Mouse (Mus musculus) left cerebral cortex, adult 18-20 months (tissue): ENCODE results near the gene Rmi1. TPM values are rescaled to one million over a fixed set of nuclear protein-coding genes. Genes with fewer than 3 reads are reported as not detected.
"Not testable (repeated sequence)": the region's sequence is repeated elsewhere in the genome, so short reads cannot be mapped to it uniquely, and the experiment has no call there.

Experiments
- DNase-seq, 2 experiments: peaks; one replicate each; pipeline ENCODE4 v3.0.0; 2021 to 2022; ENCODE audit warnings: low spot score in 2 of 2, mixed read lengths in 1 of 2
- total RNA-seq, 2 experiments: library from RNA; stranded (reverse); gene quantifications; 2 replicates each; pipeline ENCODE4 v1.2.3; 2021

Gene Rmi1
- total RNA-seq, 2 experiments from 2014 or later = 12.8 to 15.5 TPM

DNA sequence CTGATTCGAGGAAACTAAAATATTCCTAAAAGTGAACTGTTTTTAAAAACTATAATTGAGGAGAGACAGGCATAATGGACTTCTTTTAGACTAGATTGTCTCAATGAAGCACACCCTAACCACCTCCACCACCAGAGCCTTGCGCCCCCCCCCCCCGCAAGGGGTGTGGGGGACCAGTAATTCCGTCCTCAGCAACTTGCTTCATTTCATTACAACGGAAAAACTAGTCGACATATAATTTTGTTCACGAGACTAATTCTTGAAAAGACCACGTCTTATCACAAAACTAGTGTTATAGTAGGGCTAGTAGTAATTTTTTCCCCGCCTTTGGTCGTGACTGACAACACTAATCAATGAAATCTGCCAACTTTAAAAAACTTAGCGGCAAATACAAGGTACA lies 1.5 kb upstream of the Rmi1 start:
- DNase-seq = no peak

DNA sequence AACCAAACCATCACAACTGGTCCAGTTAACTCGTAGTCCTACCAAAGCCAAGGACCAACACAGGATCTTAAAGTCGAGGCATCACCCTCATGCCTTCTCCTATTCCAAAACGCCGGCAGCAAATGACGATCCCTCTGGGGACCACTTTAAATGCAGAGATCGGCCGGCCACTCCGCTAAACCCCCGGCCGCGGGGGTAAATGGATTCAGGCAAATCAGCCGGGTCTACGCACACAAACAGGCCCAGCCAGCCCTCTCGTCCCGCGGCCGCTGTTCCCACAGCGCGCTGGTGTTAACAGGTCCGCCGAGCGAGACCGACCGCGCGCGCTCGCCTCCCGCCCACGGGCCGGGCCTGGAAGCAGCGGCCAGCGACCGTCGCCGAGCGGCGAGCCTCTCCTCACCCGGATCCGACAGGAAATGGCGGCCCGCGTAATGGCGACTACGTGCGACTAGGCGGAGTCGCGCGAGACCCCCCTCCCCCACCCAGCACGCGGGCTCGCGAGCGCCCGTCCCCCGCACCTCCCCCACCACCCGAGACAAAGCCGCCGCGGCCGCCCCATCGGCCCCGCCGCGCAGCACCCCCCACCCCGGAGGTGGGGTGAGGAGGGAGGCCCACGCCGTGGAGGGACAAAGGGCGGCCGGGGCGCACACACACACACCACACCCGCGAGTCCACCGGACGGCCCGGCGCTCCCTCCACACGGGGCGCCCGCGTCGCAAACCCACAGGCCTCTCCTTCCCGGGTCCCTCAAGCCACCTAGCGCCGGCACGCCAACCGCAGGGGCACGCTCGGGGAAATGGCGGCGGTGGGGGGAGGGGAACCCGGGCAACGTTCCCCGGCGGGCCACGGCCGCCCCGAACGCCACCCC lies 679 bp upstream of the Rmi1 start:
- peak; percentile 75 to 81 for DNase-seq

DNA sequence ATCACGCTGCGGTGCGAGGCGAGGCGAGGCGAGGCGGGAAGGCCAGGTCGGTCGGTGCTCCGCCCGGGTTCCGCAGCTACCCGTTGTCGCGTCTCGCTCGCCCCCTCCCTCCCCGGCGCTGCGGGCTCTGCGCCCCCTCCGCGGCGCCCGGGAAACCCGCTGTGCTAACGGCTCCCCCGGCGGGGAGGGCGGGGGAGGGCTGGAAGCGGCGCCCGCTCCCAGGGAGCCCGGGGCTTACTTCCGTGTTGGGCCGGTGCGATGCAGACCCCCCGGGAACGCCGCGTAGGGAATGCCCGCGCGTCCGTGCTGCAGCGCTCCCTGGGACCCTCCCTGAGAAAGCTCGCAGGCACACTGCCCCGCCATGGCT lies 679 bp downstream of the Rmi1 start:
- no peak for DNase-seq

DNA sequence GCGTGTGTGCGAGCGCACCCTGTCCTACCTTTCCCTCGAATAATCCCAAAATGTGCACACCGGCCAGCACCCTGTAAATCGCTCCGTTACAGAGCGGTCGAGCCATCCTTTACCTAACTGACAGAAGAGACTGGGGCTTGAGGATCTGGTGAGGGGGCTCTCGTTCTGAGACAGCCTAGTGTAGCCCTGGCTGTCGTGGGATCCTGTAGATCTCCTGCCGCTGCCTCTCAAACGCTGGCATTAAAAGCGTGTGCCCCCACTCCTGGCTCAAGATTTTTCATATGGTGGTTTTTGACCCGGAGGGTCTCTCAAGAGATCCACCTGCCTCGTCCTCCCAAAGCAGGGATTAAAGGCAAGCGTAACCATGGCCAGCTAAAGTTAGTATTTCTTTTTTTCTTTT lies 1.2 kb downstream of the Rmi1 start, which contains the start of gene Hnrnpk:
Gene Hnrnpk, minus strand, starts transcription at position 101 of the 400 bp plus-strand sequence.
- not testable (repeated sequence) for DNase-seq

DNA sequence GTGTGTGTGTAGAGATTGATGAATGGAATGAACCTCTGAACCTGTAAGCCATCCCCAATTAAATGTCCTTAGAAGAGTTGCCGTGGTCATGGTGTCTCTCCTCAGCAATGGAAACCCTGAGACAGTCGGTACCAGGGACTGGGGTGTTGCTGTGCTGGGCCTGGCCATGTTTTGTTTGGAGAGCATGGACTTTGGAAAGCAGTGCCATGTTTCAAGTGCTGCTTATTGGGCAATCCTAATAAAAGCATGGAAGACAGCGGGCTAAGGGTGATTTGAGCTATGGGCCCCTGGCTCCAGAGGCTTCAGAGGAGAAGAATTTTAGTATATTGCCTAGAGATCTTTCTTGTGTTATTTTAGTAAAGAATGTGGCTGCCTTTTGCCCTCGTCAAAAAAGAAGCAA lies 9.0 kb downstream of the Rmi1 start:
- DNase-seq = no peak

DNA sequence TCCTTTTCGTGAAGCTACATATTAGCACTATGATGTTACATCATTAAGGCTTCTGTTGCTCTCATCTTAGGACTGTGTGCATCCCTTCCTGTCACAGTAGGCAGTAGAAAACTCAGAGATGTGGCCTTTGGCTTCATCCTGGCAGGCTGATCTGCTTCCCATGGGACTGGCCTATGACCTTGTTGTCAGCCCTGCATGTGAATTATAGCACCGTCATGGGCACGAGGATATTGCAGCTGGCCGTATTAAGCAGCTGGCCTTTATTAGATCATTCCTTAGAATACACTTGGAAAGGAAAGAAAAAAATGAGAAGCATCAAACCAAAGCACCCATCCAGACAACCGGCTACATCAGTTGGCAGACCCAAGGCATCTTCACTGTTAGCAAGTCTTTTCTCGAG lies 13.3 kb downstream of the Rmi1 start:
- DNase-seq = no peak

DNA sequence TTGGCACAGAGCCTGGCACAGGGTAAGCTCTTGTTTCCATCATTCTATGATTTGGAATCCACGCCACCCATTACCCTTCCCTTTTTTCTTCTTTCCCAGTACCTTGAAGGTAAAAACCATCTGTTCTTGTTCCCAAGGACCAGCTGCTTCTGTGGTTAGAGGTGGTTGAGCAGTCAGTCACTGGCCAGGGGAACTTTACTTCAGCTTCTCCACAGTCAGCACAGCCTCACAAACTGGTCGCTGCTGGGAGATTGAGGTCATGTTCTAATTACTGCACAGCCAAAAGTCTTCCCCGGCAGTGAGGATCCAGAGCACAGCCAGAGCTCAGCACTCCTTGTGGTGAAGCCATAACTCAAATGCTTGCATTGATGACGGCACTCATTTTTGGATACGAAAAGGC lies 13.8 kb downstream of the Rmi1 start:
- DNase-seq = no peak

DNA sequence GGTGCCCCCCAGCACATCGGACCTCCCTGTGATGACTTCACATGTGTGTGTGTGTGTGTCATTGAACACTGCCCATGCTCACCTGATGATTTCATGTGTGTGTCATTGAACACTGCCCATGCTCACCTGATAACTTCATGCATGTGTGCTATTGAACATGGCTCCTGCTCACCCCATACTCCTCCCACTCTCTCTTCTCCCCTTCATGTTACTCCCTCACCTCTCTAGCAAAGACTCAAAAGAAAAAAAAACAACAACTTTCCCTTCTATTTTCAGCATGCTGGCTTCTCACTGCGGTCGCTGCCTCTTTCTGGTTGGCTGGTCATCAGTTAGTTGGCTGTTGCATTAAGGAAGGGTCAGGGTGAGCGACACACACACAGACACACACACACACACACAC lies 16.6 kb downstream of the Rmi1 start:
- no peak for DNase-seq

DNA sequence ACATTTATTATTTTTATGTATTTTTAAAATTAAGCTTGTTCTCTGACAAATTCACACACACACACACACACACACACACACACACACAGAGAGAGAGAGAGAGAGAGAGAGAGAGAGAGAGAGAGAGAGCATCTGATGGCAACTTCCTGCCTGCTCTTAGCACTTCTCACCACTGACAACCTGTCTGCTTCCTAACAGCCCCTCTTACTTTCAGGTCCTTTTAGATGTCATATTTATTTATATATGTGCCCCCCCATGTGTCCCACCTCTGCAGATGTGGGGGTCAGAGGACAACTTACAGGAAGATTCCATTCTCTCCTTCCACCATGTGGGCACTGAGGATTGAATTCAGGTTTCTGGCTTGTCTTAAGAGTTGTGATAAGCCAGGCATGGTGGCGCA lies 17.2 kb downstream of the Rmi1 start:
- no peak for DNase-seq

DNA sequence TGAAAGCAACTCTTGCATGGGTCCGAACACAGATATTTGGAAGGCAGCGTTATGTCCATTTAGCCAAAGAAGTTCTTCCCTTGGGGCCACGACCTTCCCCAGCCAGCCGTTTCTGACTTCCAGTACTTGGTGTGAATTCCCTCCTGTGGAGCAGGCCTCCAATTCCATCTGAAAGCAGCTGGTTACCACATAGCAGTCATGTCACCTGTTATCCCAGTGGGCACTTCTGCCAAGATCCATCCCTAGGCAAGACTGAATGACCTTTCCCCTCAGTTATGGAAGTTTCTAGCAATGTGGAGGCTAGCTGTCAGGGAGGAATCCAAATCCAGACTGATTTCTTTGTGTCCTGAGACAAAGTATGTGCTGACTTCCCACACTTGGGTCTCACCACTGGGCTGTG lies 19.0 kb downstream of the Rmi1 start:
- DNase-seq = no peak

DNA sequence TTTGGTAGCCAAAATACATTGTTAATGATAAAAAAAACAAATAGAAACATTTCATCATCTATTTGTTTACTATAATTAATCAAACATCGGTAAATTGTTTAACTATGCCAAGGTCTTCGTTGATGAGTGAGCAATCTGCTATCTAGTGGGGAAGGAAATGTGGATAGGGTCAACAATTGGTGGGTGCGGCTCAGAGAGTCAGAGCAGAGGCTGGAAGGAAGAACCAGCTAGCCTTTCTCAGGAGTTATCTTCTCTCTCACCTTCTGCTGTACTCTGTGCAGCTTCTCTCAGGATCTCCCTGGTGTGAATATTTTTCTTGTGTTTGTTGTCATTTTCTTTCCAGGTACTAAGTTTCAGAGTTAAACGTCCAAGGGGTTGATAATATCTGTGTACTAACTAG lies 20.2 kb downstream of the Rmi1 start:
- DNase-seq = no peak

DNA sequence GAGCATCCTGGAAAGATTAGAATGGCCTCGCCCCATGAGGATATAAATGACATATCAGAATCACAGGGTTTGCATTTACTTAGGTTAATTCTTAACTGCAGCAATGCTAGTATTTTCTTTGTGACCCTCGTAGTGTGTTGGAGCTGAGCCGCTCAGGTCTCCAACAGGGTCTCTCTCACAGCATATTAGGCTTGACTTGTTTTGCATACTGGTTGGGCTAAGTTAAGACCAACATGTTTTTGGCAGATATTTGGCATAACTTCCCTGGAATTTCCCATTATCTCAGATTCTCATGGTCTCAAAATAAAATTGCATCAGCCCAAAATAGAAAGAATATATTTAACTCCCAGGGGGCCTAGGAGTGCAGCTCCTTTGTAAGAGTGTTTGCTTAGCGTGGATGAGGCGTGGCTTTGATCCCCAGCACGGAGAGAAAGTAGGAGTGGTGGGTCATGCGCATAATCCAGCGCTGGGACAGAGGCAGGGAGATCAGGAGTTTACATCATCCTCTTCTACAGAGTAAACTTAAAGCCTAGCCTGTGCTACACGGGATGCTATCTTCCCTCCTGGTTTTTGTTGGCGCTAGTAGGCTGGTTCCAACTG lies 21.1 kb downstream of the Rmi1 start:
- DNase-seq = no peak

DNA sequence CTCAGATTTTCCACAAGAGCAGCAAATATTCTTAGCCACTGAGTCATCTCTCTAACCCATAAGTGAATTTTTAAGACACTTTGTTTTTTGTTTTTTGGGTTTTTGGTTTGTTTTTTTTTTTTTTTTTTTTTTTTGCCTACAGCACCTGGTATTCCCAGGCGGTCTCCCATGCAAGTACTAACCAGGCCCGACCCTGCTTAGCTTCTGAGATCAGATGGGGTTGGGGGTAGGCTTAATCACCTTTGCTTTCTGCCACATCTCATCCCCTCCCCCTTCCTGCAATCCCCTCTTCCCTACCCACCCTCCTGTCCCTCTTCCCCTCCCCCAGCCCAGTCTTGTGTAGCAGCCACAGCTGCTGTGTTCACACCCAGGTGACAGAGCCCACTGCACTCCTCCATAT lies 37.7 kb downstream of the Rmi1 start:
- DNase-seq = no peak

DNA sequence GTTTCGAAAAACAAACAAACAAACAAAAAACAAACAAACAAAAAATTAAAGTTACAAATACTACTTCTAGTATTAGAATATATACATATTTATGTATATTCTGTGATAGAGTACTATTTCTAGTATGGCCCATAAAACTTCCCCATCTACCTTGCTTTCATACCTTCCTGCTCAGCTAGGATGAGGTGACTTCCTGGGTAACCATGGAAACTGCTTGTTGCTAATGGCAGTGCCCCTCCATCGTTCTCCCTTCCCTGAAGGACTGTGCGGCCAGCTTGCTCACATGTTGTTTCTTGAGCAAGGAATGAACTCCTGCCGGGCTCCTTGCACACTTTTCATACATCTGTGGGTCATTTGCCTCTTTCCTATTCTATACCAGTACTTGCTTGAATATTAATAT lies 41.3 kb downstream of the Rmi1 start:
- DNase-seq = no peak

DNA sequence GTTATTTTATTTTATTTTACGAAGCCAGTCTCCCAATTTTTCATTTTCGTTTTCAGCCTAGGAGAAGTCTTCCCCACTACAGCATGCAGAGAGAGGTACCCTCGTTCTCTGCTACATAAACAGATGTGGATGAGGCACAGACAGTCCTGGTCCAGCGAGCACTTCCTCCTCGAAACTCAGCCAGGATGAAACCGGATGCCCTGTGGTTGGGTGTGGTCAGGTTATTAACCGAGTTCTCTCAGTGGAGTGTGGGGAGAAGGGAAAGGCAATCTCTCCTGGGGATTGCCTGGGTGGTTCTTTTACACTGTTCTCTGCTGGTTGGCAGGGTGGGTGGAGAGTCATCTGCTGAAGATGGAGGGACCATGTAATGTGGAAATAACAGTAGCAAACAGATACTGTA lies 41.7 kb downstream of the Rmi1 start:
- DNase-seq = no peak

DNA sequence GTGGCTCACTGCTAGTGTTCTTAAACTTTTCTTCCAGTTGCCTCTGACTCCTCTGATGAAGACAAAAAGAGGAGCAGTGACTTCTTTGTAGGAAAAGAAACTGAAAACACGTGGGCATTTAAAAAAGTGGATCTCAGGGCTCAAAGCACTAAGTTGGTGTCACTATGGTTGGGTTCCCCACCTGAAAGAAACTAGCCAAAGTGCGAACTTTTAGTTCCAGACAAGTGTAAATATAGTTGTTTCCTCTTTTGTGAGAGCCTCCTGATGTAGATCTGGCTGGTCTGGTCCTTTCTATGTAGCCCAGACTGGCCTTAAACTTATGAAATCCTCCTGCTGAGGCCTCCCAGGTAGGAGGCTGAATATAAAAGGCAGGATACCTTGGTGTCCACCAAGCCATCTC lies 44.5 kb downstream of the Rmi1 start:
- no peak for DNase-seq

DNA sequence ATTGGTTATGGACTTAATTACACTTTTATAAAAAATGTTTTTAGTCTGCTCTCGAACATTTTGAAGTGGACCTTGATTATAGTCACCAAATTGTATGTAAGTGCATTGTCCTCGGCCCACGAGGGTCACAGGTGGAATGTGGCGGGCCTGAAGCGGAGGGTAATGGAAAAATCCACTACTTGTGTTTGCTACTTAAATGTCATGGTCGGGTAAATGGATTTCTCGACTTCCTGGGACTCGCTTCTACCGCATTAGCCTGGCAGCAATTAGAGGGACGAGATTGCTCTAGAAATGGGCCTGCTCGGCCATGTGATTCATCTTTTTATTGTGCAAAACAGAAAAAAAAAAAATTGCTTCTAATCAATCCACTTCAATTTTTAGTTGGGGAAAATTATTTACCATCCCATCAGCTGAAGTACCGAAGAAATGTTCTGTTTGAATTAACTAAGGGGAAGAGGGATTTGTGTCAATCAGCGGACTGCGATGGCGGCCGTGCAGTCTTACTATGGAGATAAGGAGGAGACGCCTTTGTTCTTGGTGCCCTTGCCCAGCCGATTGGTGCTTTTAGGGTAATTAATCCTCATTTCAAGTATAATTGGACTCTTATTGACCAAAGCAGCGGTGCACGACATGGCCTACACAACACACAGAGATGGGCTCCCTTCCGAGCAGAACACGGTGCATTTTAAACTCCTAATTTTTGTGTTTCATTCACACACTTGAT lies 48.6 kb downstream of the Rmi1 start:
- no peak for DNase-seq

DNA sequence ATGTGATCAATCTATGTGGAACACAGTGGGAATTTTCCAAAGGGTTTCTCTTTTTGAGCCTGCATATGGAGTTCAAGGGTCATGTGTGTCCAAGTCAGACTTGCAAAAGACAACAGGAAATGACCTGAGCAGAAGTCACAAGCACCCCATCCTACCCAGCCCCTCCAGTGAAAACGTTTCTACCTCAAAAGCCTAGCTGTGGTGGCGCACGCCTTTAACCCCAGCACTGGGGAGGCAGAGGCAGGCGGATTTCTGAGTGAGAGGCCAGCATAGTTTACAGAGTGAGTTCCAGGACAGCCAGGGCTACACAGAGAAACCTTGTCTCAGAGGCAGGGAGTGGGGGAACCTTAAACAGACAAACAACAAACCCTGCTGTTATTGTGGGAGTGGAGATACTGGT lies 50.2 kb downstream of the Rmi1 start:
- DNase-seq = no peak

DNA sequence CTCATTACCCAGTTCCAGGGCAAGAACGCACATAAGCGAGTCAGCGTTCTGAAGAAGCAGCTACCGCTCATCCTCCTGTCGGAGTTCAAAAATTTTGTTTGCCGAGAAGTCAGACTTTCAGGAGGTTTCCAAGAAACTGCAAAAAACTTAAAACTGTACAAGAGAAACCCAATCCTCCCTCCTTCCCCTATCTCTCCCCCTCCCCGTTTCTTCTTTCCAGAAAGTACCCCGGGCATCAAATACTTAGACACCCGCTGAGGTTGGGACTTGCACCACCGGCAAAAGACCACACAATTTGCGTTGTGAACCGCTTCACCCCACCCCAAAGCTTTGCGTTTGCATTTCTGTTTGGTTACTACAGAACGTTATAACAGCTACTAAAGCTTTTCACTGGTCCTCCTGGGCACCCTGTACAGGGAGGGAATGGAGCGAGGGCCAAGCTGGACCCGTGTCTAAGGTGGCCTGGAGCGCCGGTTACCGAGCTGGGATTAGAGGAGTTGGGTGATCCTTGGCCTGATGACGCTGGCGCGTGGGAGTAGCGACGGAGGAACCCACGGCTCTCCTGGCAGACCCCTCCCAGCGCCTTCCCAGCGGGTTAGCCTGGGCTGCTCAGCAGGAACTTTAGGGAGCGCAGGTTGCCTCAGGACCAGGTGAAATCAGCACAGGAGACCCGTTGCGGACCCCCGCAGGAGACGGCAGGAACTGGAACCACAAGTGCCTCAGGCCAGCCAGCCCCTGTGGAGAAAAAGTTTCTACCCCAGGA lies 50.8 kb downstream of the Rmi1 start:
- DNase-seq = no peak

DNA sequence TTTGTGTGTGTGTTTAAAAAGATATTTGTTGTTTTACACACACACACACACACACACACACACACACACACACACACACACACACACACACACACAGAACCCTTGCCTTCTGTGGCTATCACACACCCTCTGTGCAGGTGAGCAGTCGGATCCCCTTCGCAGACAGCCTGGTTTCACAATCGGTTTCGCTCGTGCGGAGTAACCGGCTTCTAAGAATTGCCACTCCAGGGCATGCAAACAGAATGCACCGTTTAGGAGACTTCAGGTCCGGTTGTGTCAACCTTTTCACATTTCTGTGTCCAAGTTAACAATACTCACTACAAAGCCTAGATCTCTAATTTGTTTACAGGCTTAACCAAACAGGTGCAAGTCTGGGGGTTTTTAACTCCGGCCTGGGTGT lies 51.5 kb downstream of the Rmi1 start:
- DNase-seq = no peak

DNA sequence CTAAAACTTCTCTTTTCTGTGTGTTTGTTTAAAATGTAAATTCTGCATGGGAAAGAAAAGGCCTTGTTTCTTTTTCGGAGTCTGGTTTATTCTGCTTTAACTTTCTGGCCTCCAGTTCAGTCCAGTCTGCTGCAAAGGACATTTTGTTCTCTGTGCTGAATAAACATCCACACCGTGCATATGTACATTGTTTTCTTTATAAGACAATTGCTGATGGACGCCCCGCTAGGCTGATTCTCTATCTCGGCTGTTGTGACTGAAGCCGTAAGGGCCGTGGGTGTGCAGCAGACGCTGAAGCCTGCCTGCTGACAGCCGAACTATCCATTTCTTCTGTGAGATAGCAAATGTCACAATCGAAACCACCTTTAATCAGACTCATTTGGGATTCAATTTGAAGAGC lies 54.5 kb downstream of the Rmi1 start:
- DNase-seq = no peak

DNA sequence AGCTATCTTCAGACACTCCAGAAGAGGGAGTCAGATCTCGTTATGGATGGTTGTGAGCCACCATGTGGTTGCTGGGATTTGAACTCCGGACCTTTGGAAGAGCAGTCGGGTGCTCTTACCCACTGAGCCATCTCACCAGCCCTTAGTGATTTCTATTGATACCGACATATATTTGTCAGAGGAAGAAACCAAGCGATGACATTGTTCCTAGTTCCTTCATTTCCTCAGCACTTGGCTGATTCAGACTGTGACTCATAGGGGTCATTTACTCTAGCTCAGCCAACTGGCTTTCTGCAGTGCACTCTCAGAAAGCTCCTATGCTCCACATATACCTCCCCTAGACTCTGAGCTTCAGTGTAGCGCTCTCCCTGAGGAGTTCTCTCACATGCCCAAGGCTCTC lies 56.8 kb downstream of the Rmi1 start:
- DNase-seq = not testable (repeated sequence)
